Mouse (Mus musculus): ENCODE measurements around the gene Plcg1. TPM values are rescaled to one million over a fixed set of nuclear protein-coding genes. Genes with fewer than 3 reads are reported as not detected.

The Plcg1 gene
- polyA plus RNA-seq, 1 experiment = 14.9 TPM

- TF ChIP-seq GATA1 (IDR thresholded peaks at IDR 0.05; ENCODE audit: low read length) = no peak
These were observed 49.2 kb downstream of the Plcg1 start for GRCm38 (mm10) chr2:160780154-160780833.

GRCm38 (mm10) chr2:160780834-160781219 lies 49.7 kb downstream of the Plcg1 start:
- TF ChIP-seq GATA1 (IDR thresholded peaks at IDR 0.05; ENCODE audit: low read length) = no peak

- TF ChIP-seq GATA1 (IDR thresholded peaks at IDR 0.05; ENCODE audit: low read length) = no peak
These were observed 55.2 kb downstream of the Plcg1 start for GRCm38 (mm10) chr2:160786333-160786732.

GRCm38 (mm10) chr2:160789046-160789445 lies 57.9 kb downstream of the Plcg1 start:
- TF ChIP-seq GATA1 (IDR thresholded peaks at IDR 0.05; ENCODE audit: low read length) = no peak

GRCm38 (mm10) chr2:160789741-160790140 lies 58.6 kb downstream of the Plcg1 start:
- no peak for TF ChIP-seq GATA1 (IDR thresholded peaks at IDR 0.05; ENCODE audit: low read length)

- no peak for TF ChIP-seq GATA1 (IDR thresholded peaks at IDR 0.05; ENCODE audit: low read length)
These were observed 62.0 kb downstream of the Plcg1 start for GRCm38 (mm10) chr2:160793117-160793516.

- TF ChIP-seq GATA1 (IDR thresholded peaks at IDR 0.05; ENCODE audit: low read length) = no peak
These were observed 65.9 kb downstream of the Plcg1 start for GRCm38 (mm10) chr2:160796973-160797372.

- no peak for TF ChIP-seq GATA1 (IDR thresholded peaks at IDR 0.05; ENCODE audit: low read length)
These were observed 67.1 kb downstream of the Plcg1 start for GRCm38 (mm10) chr2:160798206-160798605.

- TF ChIP-seq GATA1 (IDR thresholded peaks at IDR 0.05; ENCODE audit: low read length) = no peak
These were observed 69.9 kb downstream of the Plcg1 start for GRCm38 (mm10) chr2:160800967-160801366.

- no peak for TF ChIP-seq GATA1 (IDR thresholded peaks at IDR 0.05; ENCODE audit: low read length)
These were observed 71.2 kb downstream of the Plcg1 start for GRCm38 (mm10) chr2:160802326-160802725.

GRCm38 (mm10) chr2:160804794-160805527 lies 73.9 kb downstream of the Plcg1 start:
- no peak for TF ChIP-seq GATA1 (IDR thresholded peaks at IDR 0.05; ENCODE audit: low read length)

GRCm38 (mm10) chr2:160806091-160806521 lies 75.0 kb downstream of the Plcg1 start:
- no peak for TF ChIP-seq GATA1 (IDR thresholded peaks at IDR 0.05; ENCODE audit: low read length)

- TF ChIP-seq GATA1 (IDR thresholded peaks at IDR 0.05; ENCODE audit: low read length) = no peak
These were observed 79.3 kb downstream of the Plcg1 start for GRCm38 (mm10) chr2:160810376-160810775.

GRCm38 (mm10) chr2:160810802-160811201 lies 79.7 kb downstream of the Plcg1 start:
- no peak for TF ChIP-seq GATA1 (IDR thresholded peaks at IDR 0.05; ENCODE audit: low read length)

Other genes starting within 250 kb of the Plcg1 start
- 99.7 and 121 TPM in 2 replicates for gene Top1, start 85.4 kb upstream of the Plcg1 start, polyA plus RNA-seq (2012)
- 2.8 and 4.4 TPM in 2 replicates for gene Zhx3, start 141.7 kb downstream of the Plcg1 start, polyA plus RNA-seq (2012)
- gene Lpin3, start 149.4 kb downstream of the Plcg1 start, polyA plus RNA-seq (2012) = 0.01 TPM in 1 of 2 replicates, not detected in the other
- gene Emilin3, start 181.0 kb downstream of the Plcg1 start, polyA plus RNA-seq (2012) = not detected in 2 replicates

Data from G1E-ER4 (cell line).